Mouse (Mus musculus) neural tube, embryonic 11.5 days (tissue): ENCODE measurements around the gene Cenpo. TPM values are rescaled to one million over a fixed set of nuclear protein-coding genes. Genes with fewer than 3 reads are reported as not detected.

Experiments
- ATAC-seq: fragments of 200-750 bp; cut with Nextera tagmentation; 2 replicates; pipeline ENCODE4 v1.8.0; 2017; ENCODE audit warnings: moderate number of reproducible peaks, mild to moderate bottlenecking, moderate TSS enrichment, moderate library complexity; ENCODE audit not compliant: insufficient read depth, low FRiP score, low TSS enrichment
- DNase-seq: peaks from one replicate; pipeline ENCODE4 v3.0.0-alpha.2; 2015; ENCODE audit warnings: low spot score
- H3K27ac ChIP-seq: fragments of 300-500 bp; sonication (generic); 2 replicates; pipeline ENCODE4 v1.5.1; 2014; ENCODE audit warnings: low read depth, mild to moderate bottlenecking, low read length
- H3K27me3 ChIP-seq: fragments of 300-500 bp; sonication (generic); 2 replicates; pipeline ENCODE4 v1.6.1; 2014; ENCODE audit warnings: mild to moderate bottlenecking, low read length, mixed read lengths; ENCODE audit not compliant: control insufficient read depth, insufficient read depth
- H3K36me3 ChIP-seq: fragments of 300-500 bp; sonication (generic); 2 replicates; pipeline ENCODE4 v1.6.1; 2014; ENCODE audit warnings: mild to moderate bottlenecking, low read length, moderate library complexity, mixed read lengths; ENCODE audit not compliant: control insufficient read depth, insufficient read depth
- H3K4me1 ChIP-seq: fragments of 300-500 bp; sonication (generic); 2 replicates; pipeline ENCODE4 v1.6.1; 2014; ENCODE audit warnings: low read length, mixed read lengths; ENCODE audit not compliant: control insufficient read depth, insufficient read depth
- H3K4me2 ChIP-seq: fragments of 300-500 bp; sonication (generic); 2 replicates; pipeline ENCODE4 v1.6.1; 2014; ENCODE audit warnings: low read depth, mild to moderate bottlenecking, moderate library complexity
- H3K4me3 ChIP-seq: fragments of 300-500 bp; sonication (generic); 2 replicates; pipeline ENCODE4 v1.5.1; 2014; ENCODE audit warnings: low read depth, low read length
- H3K9ac ChIP-seq: fragments of 300-500 bp; sonication (generic); 2 replicates; pipeline ENCODE4 v1.6.1; 2014; ENCODE audit warnings: mild to moderate bottlenecking, low read length
- H3K9me3 ChIP-seq: fragments of 300-500 bp; sonication (generic); 2 replicates; pipeline ENCODE4 v1.6.1; 2016; ENCODE audit warnings: low read length; ENCODE audit not compliant: control insufficient read depth
- WGBS: fragments of 180-500 bp; shearing (Covaris S2); extraction: QIAGEN DNeasy Blood & Tissue Kit; methylation state at CpG from one replicate; pipeline ENCODE4 v1.1.7; 2014; 5-methylcytosine and 5-hydroxymethylcytosine counted together
- polyA plus RNA-seq: library from polyadenylated mRNA; unstranded; fragments of >200 nt; fragmentation: Nextera tagmentation; extraction: Ambion mirVana; gene quantifications from 2 replicates; pipeline ENCODE4 v1.2.1, GENCODE M21; 2014

Cenpo gene
- polyA plus RNA-seq, 1 experiment from 2014 or later = 16.3 TPM

- no peak for DNase-seq
- Histone ChIP-seq H3K9ac (no peak overlapping the region), H3K27ac (no peak overlapping the region), H3K4me2 (no peak overlapping the region), H3K36me3 (no peaks in the 10 kb centered on the region), H3K27me3 (no peaks in the 10 kb centered on the region), H3K9me3 (no peaks in the 10 kb centered on the region), H3K4me1 (no peaks in the 10 kb centered on the region), H3K4me3 (no peak overlapping the region)
- WGBS = 100% methylated on average over 1 of the region's 1 CpGs
- ATAC-seq = no peak
Measured at GRCm38 (mm10) chr12:4169058-4169457, 65.0 kb downstream of the Cenpo start.

- Histone ChIP-seq H3K27ac (no peak overlapping the region), H3K4me2 (no peak overlapping the region), H3K4me1 (no peaks in the 10 kb centered on the region), H3K27me3 (no peaks in the 10 kb centered on the region), H3K9me3 (no peaks in the 10 kb centered on the region), H3K9ac (no peak overlapping the region), H3K36me3 (no peaks in the 10 kb centered on the region), H3K4me3 (no peak overlapping the region)
- ATAC-seq (no peak), DNase-seq (no peak)
- 64% methylated on average over 3 of the region's 3 CpGs for WGBS
Measured at GRCm38 (mm10) chr12:4166970-4167369, 67.1 kb downstream of the Cenpo start.

- Histone ChIP-seq H3K27me3 (no peaks in the 10 kb centered on the region), H3K4me1 (no peaks in the 10 kb centered on the region), H3K4me3 (no peak overlapping the region), H3K36me3 (no peaks in the 10 kb centered on the region), H3K9me3 (no peaks in the 10 kb centered on the region), H3K27ac (no peak overlapping the region), H3K4me2 (no peak overlapping the region), H3K9ac (no peak overlapping the region)
- 43% methylated on average over 2 of the region's 2 CpGs for WGBS
- DNase-seq (no peak), ATAC-seq (no peak)
Measured at GRCm38 (mm10) chr12:4162886-4163285, 71.2 kb downstream of the Cenpo start.

- Histone ChIP-seq H3K36me3 (no peaks in the 10 kb centered on the region), H3K27ac (no peak overlapping the region), H3K4me1 (no peaks in the 10 kb centered on the region), H3K4me2 (no peak overlapping the region), H3K9me3 (no peaks in the 10 kb centered on the region), H3K9ac (no peak overlapping the region), H3K27me3 (no peaks in the 10 kb centered on the region), H3K4me3 (no peak overlapping the region)
- ATAC-seq (no peak), DNase-seq (no peak)
- WGBS = 76% methylated on average over 7 of the region's 7 CpGs
Measured at GRCm38 (mm10) chr12:4160322-4160721, 73.8 kb downstream of the Cenpo start.

- DNase-seq (no peak), ATAC-seq (no peak)
- H3K27ac ChIP-seq = no peak overlapping the region
- 88% methylated on average over 7 of the region's 7 CpGs for WGBS
- H3K4me1 ChIP-seq = no peaks in the 10 kb centered on the region
- no peak overlapping the region for H3K4me2 ChIP-seq
- H3K36me3 ChIP-seq = no peaks in the 10 kb centered on the region
- no peak overlapping the region for H3K4me3 ChIP-seq
- H3K27me3 ChIP-seq = no peaks in the 10 kb centered on the region
- no peak overlapping the region for H3K9ac ChIP-seq
- H3K9me3 ChIP-seq = no peaks in the 10 kb centered on the region
Measured at GRCm38 (mm10) chr12:4158868-4159632, 75.0 kb downstream of the Cenpo start.

GRCm38 (mm10) chr12:4158179-4158578 lies 75.9 kb downstream of the Cenpo start:
- Histone ChIP-seq H3K9ac (no peak overlapping the region), H3K36me3 (no peaks in the 10 kb centered on the region), H3K9me3 (no peaks in the 10 kb centered on the region), H3K27me3 (no peaks in the 10 kb centered on the region), H3K4me1 (no peaks in the 10 kb centered on the region), H3K27ac (no peak overlapping the region), H3K4me3 (no peak overlapping the region), H3K4me2 (no peak overlapping the region)
- WGBS = 91% methylated on average over 3 of the region's 3 CpGs
- ATAC-seq (no peak), DNase-seq (no peak)

GRCm38 (mm10) chr12:4157466-4157865 lies 76.6 kb downstream of the Cenpo start:
- Histone ChIP-seq H3K4me1 (no peaks in the 10 kb centered on the region), H3K9me3 (no peaks in the 10 kb centered on the region), H3K4me3 (no peak overlapping the region), H3K4me2 (no peak overlapping the region), H3K27me3 (no peaks in the 10 kb centered on the region), H3K27ac (no peak overlapping the region), H3K9ac (no peak overlapping the region), H3K36me3 (no peaks in the 10 kb centered on the region)
- no peak for ATAC-seq
- WGBS = 91% methylated on average over 2 of the region's 2 CpGs
- DNase-seq = no peak

GRCm38 (mm10) chr12:4151969-4152368 lies 82.1 kb downstream of the Cenpo start:
- no peaks in the 10 kb centered on the region for H3K4me1 ChIP-seq
- no peak overlapping the region for H3K4me3 ChIP-seq
- ATAC-seq (no peak), DNase-seq (no peak)
- H3K9ac ChIP-seq = no peak overlapping the region
- H3K4me2 ChIP-seq = no peak overlapping the region
- H3K27me3 ChIP-seq = no peaks in the 10 kb centered on the region
- 91% methylated on average over 3 of the region's 3 CpGs for WGBS
- H3K9me3 ChIP-seq = no peaks in the 10 kb centered on the region
- H3K27ac ChIP-seq = no peak overlapping the region
- H3K36me3 ChIP-seq = no peaks in the 10 kb centered on the region

GRCm38 (mm10) chr12:4150936-4151335 lies 83.2 kb downstream of the Cenpo start:
- ATAC-seq (no peak), DNase-seq (no peak)
- Histone ChIP-seq H3K27ac (no peak overlapping the region), H3K9me3 (no peaks in the 10 kb centered on the region), H3K9ac (no peak overlapping the region), H3K4me3 (no peak overlapping the region), H3K27me3 (no peaks in the 10 kb centered on the region), H3K4me2 (no peak overlapping the region), H3K4me1 (no peaks in the 10 kb centered on the region), H3K36me3 (no peaks in the 10 kb centered on the region)
- WGBS = 87% methylated on average over 2 of the region's 2 CpGs
